Mouse (Mus musculus) heart, adult 8-10 months (tissue): ENCODE data around the gene Acr. TPM values are rescaled to one million over a fixed set of nuclear protein-coding genes. Genes with fewer than 3 reads are reported as not detected.

Experiments used
- DNase-seq: peaks from one replicate; pipeline ENCODE4 v3.0.0; 2022; ENCODE audit warnings: low spot score
- total RNA-seq, 4 experiments: library from RNA; stranded (reverse); gene quantifications; 2 replicates each; pipeline ENCODE4 v1.2.4; 2022

The Acr gene
- total RNA-seq, 4 experiments from 2014 or later: 0.19 to 0.41 (median 0.28) TPM; not detected in 1

DNA sequence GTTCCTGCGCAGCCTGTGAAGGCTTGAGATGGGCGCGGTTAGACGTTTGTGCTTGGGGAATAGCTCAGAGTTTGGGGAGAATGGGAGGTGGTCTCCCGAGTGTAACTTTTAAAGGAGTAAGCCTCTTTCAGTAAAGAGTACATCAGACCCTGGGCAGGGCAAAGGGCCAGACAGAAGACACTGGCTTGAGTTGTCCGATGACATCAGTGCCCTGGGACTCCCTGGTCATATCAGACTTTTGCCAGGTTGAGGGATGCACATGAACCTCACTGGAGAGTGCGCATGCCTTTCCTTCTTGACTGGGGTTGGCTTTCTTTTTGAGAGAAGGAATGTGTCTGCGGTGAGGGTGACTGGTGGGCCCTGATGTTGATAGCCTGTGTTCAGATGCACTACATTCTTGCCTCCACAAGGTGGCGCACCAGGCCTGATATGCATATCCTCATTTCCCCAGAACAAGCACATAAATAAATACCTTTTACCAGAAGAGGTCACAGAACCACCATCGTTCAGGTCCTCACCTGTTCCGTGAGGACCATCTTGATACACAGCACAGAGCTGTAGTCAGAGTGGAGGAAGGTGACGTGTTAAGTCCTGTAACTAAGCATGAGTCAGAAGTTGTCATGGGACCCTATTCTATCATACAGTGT lies 54.3 kb downstream of the Acr start:
- DNase-seq: no peak

GRCm38 (mm10) chr15:89622959-89623625 lies 55.0 kb downstream of the Acr start:
- DNase-seq: no peak

DNA sequence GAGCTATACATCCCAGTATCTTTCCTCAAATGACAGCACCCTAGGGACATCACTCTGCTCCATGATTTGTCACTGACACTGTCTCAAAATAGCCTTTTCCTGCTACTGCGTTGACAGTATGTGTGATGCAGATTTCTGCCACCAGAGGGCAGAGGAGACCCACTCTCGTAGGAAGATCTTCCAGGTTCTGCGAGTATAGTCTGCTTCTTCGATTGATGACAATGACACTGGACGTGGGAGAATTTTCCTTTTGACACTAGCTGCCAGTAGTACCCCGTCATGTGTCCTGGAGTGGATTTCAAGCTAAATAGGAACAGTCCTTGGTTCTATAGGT lies 55.5 kb downstream of the Acr start:
- DNase-seq: peak; percentile 57

Other genes starting within 250 kb of the Acr start
- not detected for gene Adm2, start 245.6 kb upstream of the Acr start, total RNA-seq
- not detected for gene Miox, start 233.9 kb upstream of the Acr start, total RNA-seq
- 10 to 100 TPM; 23.6 to 29.1 (median 26.7) TPM for gene Lmf2, start 212.7 kb upstream of the Acr start, total RNA-seq
- gene Ncaph2, start 212.6 kb upstream of the Acr start, total RNA-seq: 10 to 100 TPM; 52.8 to 67.4 (median 57.4) TPM
- gene Sco2, start 194.5 kb upstream of the Acr start, total RNA-seq: 10 to 100 TPM; 21.9 to 32.0 (median 24.4) TPM
- under 1 TPM; 0.22 to 0.72 (median 0.31) TPM for gene Tymp, start 191.3 kb upstream of the Acr start, total RNA-seq
- gene Odf3b, start 189.0 kb upstream of the Acr start, total RNA-seq: 1 to 10 TPM in 3 of 4 experiments, under 1 TPM in 1; 0.41 to 2.3 (median 2.2) TPM
- gene Klhdc7b, start 183.4 kb upstream of the Acr start, total RNA-seq: not detected
- not detected for gene Syce3, start 157.8 kb upstream of the Acr start, total RNA-seq
- gene Cpt1b, start 142.5 kb upstream of the Acr start, total RNA-seq: 100 to 1,000 TPM; 631 to 738 (median 682) TPM
- gene C730034F03Rik, start 138.7 kb upstream of the Acr start, total RNA-seq: 1 to 10 TPM; 1.4 to 4.1 (median 2.0) TPM
- 10 to 100 TPM in 2 of 4 experiments, 1 to 10 TPM in 2; 6.9 to 14.3 (median 10.7) TPM for gene Gm44502, start 138.6 kb upstream of the Acr start, total RNA-seq
- gene Chkb, start 138.4 kb upstream of the Acr start, total RNA-seq: 10 to 100 TPM; 46.7 to 59.6 (median 54.0) TPM
- gene Mapk8ip2, start 114.4 kb upstream of the Acr start, total RNA-seq: under 1 TPM in 3 of 4 experiments, not detected in 1; 0.09 to 0.25 (median 0.09) TPM
- gene Arsa, start 90.9 kb upstream of the Acr start, total RNA-seq: 10 to 100 TPM; 10.9 to 12.7 (median 11.8) TPM
- 10 to 100 TPM; 36.3 to 53.5 (median 43.5) TPM for gene Shank3, start 68.7 kb upstream of the Acr start, total RNA-seq
- gene Rabl2, start 23.6 kb downstream of the Acr start, total RNA-seq: 1 to 10 TPM; 4.4 to 6.6 (median 5.4) TPM